Mouse (Mus musculus): ENCODE results near the gene Glrx. TPM values are rescaled to one million over a fixed set of nuclear protein-coding genes. Genes with fewer than 3 reads are reported as not detected.
"Not testable (repeated sequence)": the region's sequence is repeated elsewhere in the genome, so short reads cannot be mapped to it uniquely, and the experiment has no call there.

The Glrx gene
- polyA plus RNA-seq, 1 experiment from 2014 or later: 37.9 TPM

DNA sequence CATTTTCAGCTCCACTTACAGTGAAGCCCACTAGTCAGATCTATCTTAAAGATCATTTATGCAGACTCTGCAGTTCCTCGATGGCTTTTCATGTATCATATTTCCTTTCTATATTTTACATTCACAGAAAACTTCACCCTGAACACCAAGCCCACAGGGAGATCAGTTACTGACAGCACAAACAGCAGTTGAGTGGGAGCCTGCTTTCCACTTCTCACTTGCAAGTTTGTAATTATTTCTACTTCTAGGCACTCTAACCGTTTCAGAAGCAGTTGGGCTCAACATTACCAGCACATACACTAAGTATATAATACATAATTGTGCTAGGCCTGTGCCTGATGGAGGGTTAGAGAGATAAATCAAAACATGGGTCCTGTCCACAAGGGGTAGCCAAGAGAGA is 28.2 kb downstream of the Glrx start:
- peaks cover 53% of the 10 kb centered on the region for H3K36me3 ChIP-seq
- H3K4me3 ChIP-seq: no peak overlapping the region
- no peak for ATAC-seq (ENCODE audit: low FRiP score, low read depth)
- H3K4me2 ChIP-seq (replicated peaks): no peak overlapping the region
- H3K4me1 ChIP-seq: no peaks in the 10 kb centered on the region
- H3K9me3 ChIP-seq: no peaks in the 10 kb centered on the region
- no peak overlapping the region for H3K9ac ChIP-seq
- no peak overlapping the region for H3K27ac ChIP-seq
- H3K27me3 ChIP-seq: no peaks in the 10 kb centered on the region
- 90% methylated on average over 2 of the region's 2 CpGs for WGBS

DNA sequence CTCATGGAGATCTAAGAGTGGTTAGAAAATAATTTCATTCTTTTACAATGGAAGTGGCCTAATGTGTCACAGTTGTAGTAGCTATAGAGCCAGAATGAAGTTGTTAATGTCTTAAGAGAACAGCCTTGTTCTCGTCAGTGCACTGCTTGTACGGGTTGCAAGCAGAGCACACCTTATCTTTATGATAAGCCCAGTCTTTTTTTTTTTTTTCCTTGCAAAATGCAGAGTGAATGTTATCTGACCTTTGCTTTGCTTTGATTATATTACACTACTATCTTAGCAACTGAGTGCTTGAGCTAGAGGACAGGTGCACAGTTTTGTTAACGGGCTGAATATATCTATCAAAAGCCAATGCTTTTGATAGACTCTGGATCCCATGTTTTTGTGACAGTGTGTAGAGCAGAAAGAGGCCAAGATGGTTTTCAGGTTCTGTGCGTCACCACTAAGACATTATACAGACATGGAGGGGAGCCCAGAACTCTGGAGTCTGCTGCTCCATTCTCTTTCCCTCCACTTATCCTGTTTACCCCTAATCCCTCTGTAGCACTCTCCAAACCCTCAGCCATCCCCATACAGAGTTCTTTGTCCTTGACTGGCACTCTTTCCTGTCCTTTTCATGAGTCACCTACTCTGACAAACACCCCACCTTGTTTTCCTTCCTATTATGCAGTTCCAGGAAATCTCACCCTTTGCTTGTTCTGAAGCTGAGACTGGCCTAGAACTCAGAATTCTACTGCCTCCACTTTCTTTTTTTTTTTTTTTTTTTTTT is 35.1 kb downstream of the Glrx start:
- Histone ChIP-seq H3K27ac (no peak overlapping the region), H3K36me3 (peaks cover 74% of the 10 kb centered on the region), H3K4me2 (replicated peaks) (no peak overlapping the region), H3K9ac (no peak overlapping the region), H3K4me1 (no peaks in the 10 kb centered on the region), H3K27me3 (no peaks in the 10 kb centered on the region), H3K4me3 (no peak overlapping the region), H3K9me3 (no peaks in the 10 kb centered on the region)
- WGBS: 91% methylated on average over 4 of the region's 4 CpGs
- ATAC-seq (ENCODE audit: low FRiP score, low read depth): no peak

DNA sequence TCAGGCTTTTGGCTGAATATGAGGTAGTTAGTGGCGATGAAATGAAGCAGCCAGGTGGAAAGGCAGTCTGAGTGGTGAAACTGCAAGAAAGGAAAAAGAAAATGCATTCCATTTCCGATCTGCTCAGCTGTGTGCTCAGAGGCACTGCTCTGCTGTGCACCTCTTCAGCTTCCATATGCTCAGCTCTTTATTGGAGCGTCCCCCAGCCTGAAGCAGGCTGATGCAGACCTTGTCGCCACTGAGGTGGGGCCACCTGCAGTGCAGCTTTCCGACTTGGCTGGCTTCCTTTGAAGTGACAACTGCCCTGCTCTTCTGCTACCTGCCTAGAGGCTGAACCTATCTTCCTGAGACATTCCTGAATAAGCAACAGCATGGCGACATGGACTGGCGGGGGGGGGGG is 36.5 kb downstream of the Glrx start:
- H3K4me3 ChIP-seq; H3K4me1 ChIP-seq; ATAC-seq (ENCODE audit: low FRiP score, low read depth); H3K9ac ChIP-seq; H3K27me3 ChIP-seq; H3K9me3 ChIP-seq; H3K4me2 ChIP-seq (replicated peaks); H3K27ac ChIP-seq: not testable (repeated sequence)
- 58% methylated on average over 7 of the region's 7 CpGs for WGBS
- H3K36me3 ChIP-seq: peaks cover 62% of the 10 kb centered on the region

DNA sequence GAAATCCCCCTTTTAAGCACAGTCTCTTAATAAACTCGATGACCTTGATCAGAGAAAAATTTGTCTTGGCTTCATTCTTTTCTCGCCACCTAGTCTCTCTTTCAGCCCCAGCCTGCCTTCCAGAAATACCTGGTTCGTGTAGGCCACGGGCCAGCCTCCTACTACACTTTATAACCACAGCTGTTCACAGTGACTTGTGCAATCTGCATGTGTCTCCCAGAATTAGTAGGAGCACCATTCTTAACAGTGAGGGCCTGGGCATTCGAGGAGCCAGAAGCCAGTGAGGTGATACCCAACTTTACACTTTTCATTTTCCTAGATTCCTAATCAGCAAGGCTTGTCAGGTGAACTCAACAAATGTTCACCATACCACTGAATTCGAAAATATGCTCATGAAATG is 36.9 kb downstream of the Glrx start:
- Histone ChIP-seq H3K9ac (no peak overlapping the region), H3K9me3 (no peaks in the 10 kb centered on the region), H3K27ac (no peak overlapping the region), H3K4me1 (no peaks in the 10 kb centered on the region), H3K4me2 (replicated peaks) (no peak overlapping the region), H3K4me3 (no peak overlapping the region), H3K36me3 (peaks cover 58% of the 10 kb centered on the region), H3K27me3 (no peaks in the 10 kb centered on the region)
- WGBS: 85% methylated on average over 6 of the region's 6 CpGs
- ATAC-seq (ENCODE audit: low FRiP score, low read depth): no peak

DNA sequence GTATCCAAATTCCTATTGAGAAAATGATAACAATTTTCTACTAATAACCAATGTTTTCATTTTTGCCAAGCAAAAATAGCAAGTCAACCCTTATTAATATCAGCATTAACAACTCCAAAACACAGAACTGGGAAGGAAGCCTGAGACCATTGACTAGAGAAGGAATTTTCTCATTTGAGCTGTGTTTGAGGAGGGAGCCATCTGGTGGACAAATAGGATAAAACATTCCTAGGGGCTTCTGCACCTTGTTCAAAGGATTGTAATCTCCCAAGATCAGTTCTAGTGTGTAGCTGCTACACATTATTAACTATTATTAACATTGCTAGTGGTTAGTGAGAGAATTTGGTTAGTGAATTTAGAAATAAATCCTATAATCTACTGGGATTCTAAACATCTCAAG is 38.2 kb downstream of the Glrx start:
- no peaks in the 10 kb centered on the region for H3K9me3 ChIP-seq
- H3K27me3 ChIP-seq: no peaks in the 10 kb centered on the region
- no peak overlapping the region for H3K27ac ChIP-seq
- no peaks in the 10 kb centered on the region for H3K4me1 ChIP-seq
- H3K4me2 ChIP-seq (replicated peaks): no peak overlapping the region
- no peak overlapping the region for H3K4me3 ChIP-seq
- ATAC-seq (ENCODE audit: low FRiP score, low read depth): no peak
- H3K9ac ChIP-seq: no peak overlapping the region
- peaks cover 57% of the 10 kb centered on the region for H3K36me3 ChIP-seq

DNA sequence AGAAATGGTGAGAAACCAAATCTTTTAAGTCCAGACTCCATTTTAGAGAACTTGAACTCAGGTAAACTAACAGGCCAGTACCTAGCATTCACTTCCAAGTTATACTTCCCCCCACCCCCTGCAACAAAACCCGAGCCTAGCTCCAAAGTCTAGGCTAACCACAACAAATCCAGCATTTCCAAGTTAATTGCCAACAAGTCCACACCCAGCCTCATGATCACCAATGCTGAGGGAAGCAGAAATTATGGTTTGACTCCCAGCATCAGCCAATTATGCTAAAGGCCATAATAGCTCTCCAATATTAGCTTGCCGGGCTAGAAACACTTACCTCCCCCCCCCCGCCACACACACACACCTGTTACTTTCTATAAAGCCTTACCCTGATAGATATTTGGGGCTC is 40.1 kb downstream of the Glrx start:
- no peaks in the 10 kb centered on the region for H3K4me1 ChIP-seq
- H3K9me3 ChIP-seq: no peaks in the 10 kb centered on the region
- no peak for ATAC-seq (ENCODE audit: low FRiP score, low read depth)
- H3K4me2 ChIP-seq (replicated peaks): no peak overlapping the region
- H3K9ac ChIP-seq: no peak overlapping the region
- no peaks in the 10 kb centered on the region for H3K27me3 ChIP-seq
- no peak overlapping the region for H3K4me3 ChIP-seq
- peaks cover 53% of the 10 kb centered on the region for H3K36me3 ChIP-seq
- WGBS: 82% methylated on average over 3 of the region's 3 CpGs
- H3K27ac ChIP-seq: no peak overlapping the region

DNA sequence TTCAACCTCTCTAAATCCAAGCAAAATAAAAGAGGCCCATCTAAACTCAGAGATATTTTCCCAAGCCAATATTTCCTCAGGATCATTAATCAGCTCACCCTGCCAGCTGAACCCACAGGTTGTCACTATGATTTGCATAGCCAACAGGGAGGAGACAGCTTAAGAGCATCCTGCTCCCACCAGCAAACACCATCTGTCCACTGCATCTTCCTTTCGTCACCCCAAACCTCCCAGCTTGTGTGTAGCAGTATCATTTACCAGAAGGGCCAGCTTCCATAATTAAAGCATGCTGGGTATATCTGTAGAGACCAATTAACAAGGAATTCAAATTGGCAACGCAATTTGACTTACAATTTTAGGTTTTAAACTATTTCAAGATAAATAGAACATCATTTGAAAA is 40.8 kb downstream of the Glrx start:
- Histone ChIP-seq H3K9me3 (no peaks in the 10 kb centered on the region), H3K9ac (no peak overlapping the region), H3K27ac (no peak overlapping the region), H3K4me3 (no peak overlapping the region), H3K4me1 (no peaks in the 10 kb centered on the region), H3K4me2 (replicated peaks) (no peak overlapping the region), H3K36me3 (peaks cover 53% of the 10 kb centered on the region), H3K27me3 (no peaks in the 10 kb centered on the region)
- WGBS: 91% methylated on average over 2 of the region's 2 CpGs
- ATAC-seq (ENCODE audit: low FRiP score, low read depth): no peak

DNA sequence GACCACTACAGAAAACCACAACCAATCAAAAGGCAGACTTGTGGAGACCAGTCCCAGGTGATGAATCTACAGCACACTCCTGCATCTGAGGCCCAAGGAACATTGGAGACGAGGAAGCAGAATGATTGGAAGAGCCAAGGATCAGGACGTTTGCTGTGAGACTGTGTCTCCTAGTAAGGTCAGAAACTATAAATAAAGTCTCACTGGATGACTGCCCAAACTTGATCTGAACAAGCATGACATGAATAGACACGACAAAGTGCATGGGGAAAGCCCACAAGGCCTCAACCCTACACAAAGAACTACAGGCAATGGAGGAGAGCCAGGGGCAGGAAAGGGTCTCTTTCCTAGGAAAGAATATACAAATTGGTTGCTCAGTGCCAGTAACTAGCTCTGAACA is 44.1 kb downstream of the Glrx start:
- Histone ChIP-seq H3K36me3 (peaks cover 58% of the 10 kb centered on the region), H3K4me3 (no peak overlapping the region), H3K4me2 (replicated peaks) (no peak overlapping the region), H3K27ac (no peak overlapping the region), H3K9ac (no peak overlapping the region), H3K9me3 (peaks cover 5% of the 10 kb centered on the region; the same call in 1 of the 2 replicates), H3K4me1 (no peaks in the 10 kb centered on the region), H3K27me3 (no peaks in the 10 kb centered on the region)
- ATAC-seq (ENCODE audit: low FRiP score, low read depth): no peak
- 83% methylated on average over 3 of the region's 3 CpGs for WGBS

DNA sequence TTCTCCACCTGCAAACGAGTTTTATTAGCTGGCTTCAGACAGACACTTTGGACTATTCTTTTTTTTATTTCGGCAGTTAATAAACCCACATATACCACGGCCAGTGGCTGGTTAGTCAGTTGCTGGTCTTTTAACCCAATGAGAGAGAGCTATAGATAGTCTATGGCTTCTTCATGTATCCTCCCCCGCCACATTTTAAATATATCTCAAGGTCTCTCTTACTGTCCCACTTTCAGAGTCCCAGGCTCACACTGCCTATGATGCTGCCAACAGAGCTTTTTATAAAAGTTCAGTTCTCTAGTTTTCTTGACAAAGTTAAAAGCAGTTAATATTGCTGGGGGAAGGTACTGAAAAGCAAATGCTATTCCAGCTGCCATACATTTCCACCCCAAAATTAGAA is 52.2 kb downstream of the Glrx start:
- H3K4me2 ChIP-seq (replicated peaks): no peak overlapping the region
- H3K36me3 ChIP-seq: peaks cover 77% of the 10 kb centered on the region
- no peak overlapping the region for H3K4me3 ChIP-seq
- no peaks in the 10 kb centered on the region for H3K4me1 ChIP-seq
- no peak for ATAC-seq (ENCODE audit: low FRiP score, low read depth)
- WGBS: 88% methylated on average over 4 of the region's 4 CpGs
- no peak overlapping the region for H3K27ac ChIP-seq
- H3K27me3 ChIP-seq: no peaks in the 10 kb centered on the region
- H3K9me3 ChIP-seq: no peaks in the 10 kb centered on the region
- H3K9ac ChIP-seq: no peak overlapping the region

DNA sequence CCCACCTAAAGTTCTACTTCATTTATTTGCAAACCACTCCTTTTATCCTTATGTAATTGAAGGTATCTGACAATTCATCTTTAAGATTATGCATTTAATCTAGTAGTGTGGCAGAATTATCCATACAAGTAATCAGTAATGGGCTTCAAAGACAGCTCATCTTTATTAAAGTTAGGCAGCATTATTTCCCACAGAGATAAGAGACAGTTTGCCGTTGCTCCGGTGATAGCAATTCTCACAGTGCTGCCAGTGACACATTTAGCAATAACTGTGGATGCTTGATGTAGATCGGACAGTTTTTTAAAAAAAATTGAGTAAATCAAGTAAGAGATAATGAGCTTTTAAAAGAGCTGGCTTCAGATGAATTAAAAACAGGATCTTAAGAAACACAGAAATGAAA is 52.6 kb downstream of the Glrx start:
- H3K27ac ChIP-seq: no peak overlapping the region
- H3K27me3 ChIP-seq: no peaks in the 10 kb centered on the region
- H3K9ac ChIP-seq: no peak overlapping the region
- WGBS: 94% methylated on average over 3 of the region's 3 CpGs
- no peak for ATAC-seq (ENCODE audit: low FRiP score, low read depth)
- no peaks in the 10 kb centered on the region for H3K9me3 ChIP-seq
- no peak overlapping the region for H3K4me2 ChIP-seq (replicated peaks)
- no peaks in the 10 kb centered on the region for H3K4me1 ChIP-seq
- H3K4me3 ChIP-seq: no peak overlapping the region
- H3K36me3 ChIP-seq: peaks cover 73% of the 10 kb centered on the region

DNA sequence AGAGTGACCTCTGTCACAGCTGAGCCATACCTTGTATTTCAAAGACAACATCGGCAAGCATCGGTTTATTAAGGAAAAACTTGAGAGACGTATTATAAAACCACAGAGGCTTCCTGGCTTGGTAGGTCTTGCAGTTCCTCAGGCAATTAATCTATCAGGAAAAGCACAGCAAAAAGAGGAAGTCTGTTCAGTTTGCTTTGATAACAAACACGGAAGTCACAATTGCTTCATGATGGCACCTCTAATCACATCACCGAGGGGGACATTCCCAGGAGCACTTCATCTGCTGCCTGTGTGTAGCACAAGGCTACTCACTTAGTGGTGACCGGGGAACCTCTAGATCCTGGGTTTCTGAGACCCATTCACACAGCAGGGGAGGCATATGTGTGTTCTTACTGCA is 53.2 kb downstream of the Glrx start:
- H3K9ac ChIP-seq: no peak overlapping the region
- H3K4me2 ChIP-seq (replicated peaks): no peak overlapping the region
- H3K9me3 ChIP-seq: no peaks in the 10 kb centered on the region
- H3K27me3 ChIP-seq: no peaks in the 10 kb centered on the region
- H3K4me1 ChIP-seq: no peaks in the 10 kb centered on the region
- ATAC-seq (ENCODE audit: low FRiP score, low read depth): no peak
- peaks cover 67% of the 10 kb centered on the region for H3K36me3 ChIP-seq
- 86% methylated on average over 6 of the region's 6 CpGs for WGBS
- no peak overlapping the region for H3K27ac ChIP-seq
- H3K4me3 ChIP-seq: no peak overlapping the region
